Mouse (Mus musculus) heart, postnatal 0 days (tissue): ENCODE measurements at regions not wholly inside any gene's neighbourhood (a gene's known extent, or its start where the extent isn't known, plus 50 kb on each side); places are given as distances from the start of the nearest gene placed in this dataset.

ENCODE experiments used
- CTCF ChIP-seq: IDR thresholded peaks from 2 replicates; pipeline ENCODE4 v1.5.1; 2016; ENCODE audit warnings: antibody characterized with exemption, control low read depth, low read depth
- EP300 ChIP-seq: IDR thresholded peaks from 2 replicates; pipeline ENCODE4 v1.6.1; 2016; ENCODE audit warnings: antibody characterized with exemption, low read depth

DNA sequence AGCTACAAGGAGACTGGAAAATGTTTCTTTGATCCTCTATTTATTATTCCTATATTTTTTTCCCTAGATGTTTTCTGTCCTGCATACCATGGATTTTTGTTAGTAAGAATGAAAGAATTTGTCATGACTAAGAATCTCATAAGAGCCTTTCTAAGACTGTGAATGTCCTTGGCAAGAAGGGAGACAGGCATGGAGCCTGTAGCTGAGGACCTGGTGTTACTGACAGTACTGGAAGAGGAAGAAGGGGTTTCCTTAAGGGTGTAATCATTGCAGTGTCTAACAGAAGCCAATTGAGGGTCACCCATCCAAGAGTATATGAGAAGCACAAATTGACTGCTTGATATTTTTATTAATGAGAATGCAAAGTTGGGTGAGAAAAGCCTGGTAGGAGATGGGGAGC is 628.3 kb upstream of the Arid1b start:
- TF ChIP-seq CTCF (no peak), EP300 (no peak)
